Mouse (Mus musculus): ENCODE results near the gene Acbd7.

Gene Acbd7

DNA sequence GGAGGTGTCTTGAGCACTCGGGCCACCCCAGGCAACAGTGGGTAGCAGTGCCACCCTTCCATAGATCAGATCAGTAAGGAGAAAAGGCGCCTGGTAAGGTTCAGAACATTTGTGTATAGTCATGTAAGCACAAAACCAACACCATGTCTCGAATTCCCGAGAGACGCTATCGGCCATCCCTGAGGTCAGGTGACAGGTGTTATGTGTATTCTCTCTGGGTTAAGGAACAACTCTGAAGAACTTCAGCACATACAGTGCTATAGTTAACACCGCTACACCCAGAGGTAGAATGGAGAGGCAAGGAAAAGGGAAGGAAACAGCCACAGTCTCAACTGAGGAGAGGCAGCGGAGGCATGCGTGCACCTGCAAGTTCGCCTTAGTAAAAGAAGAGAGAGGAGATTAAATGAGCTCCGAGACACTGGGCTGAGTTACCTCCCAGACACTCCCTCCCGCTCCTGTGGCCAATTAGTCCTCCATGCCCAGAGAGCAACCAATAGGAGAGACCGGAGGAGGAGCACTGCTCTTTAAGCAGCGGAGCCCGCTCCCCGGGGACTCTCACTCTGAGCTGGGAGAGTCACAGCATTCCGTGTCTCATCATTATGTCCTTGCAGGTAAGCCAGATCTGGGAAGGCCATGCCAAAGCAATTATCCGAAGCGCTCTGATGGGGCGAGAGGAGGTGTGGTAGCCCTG, at the start of gene Acbd7:
Acbd7 (plus strand) TSS at position 558 of the 691 bp plus-strand sequence.
- DNase-seq = peak; percentile 68 to 77

- DNase-seq = no peak
Observed at GRCm38 (mm10) chr2:3286243-3286642, 49.7 kb upstream of the Acbd7 start.

GRCm38 (mm10) chr2:3289581-3289980, 46.4 kb upstream of the Acbd7 start:
- DNase-seq = no peak

- no peak for DNase-seq
Observed at GRCm38 (mm10) chr2:3292170-3292569, 43.8 kb upstream of the Acbd7 start.

DNA sequence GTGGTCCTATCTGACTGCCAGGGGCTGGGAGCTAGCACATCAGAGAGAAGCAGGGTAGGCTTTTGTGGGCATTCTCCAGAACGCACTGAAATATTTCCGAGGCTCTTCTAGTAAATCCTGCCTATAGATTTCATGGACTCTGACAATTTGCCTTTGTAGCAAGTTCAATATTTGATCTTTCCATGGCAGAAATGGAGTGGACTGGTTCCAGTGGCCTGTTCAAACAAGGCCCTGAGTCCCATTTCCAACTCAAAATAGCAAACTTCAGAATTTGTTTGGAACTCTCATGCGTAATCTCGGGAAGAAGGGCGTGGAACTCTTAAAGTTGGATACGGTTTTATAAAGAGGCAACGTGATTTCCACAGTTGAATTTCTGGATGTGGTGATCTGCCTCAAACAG, 40.1 kb upstream of the Acbd7 start:
- DNase-seq = no peak

DNA sequence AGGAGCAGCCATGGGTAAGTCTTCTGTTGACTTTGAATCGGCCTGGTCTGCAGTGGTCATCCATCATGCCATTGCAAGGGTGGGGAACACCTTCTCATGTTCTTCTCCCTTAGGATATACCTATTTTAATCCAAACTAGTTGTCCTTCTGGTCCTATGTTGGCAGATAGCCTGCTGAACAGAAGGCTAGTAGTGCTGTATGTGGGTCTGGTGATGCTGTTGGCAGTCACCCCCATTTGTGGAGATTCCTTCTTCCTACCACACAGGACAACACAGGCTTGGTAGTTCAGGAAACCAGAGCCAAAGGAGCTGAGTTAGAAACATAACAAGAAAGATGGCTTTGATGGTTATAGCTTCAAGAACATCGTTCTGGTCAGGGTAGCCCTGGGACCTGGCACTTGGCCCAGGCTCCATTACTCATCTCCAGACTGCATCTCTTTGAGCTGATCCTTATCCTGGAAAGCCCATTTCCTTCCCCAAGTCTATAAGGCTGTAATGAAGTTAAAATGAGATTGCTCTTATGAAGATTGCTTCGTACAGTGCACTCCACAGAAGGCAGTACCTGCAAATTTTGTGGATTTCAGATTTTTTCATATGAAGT, 30.4 kb upstream of the Acbd7 start:
- DNase-seq = peak; percentile 62 to 67

GRCm38 (mm10) chr2:3323132-3323531, 12.8 kb upstream of the Acbd7 start:
- no peak for DNase-seq

GRCm38 (mm10) chr2:3324381-3325130, 11.4 kb upstream of the Acbd7 start:
- no peak for DNase-seq

DNA sequence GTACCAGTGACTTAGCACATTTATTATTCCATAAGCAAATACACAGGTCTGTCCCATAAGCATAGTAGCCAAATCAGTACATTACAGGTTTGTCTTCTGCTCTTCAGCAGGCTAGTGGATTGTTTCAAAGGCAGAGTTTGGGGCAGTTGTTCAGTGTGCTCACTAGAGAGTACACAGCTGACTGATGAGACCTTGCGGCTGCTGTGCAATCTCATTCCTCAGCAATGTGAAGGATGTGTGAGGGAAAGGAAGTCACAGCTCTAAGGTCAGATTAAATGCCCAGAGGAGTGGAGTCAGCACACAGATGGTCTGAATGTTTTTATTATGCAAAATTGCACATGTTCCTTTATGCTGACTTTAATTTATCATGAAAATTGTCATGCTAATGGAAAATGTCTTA, 9.4 kb upstream of the Acbd7 start:
- no peak for DNase-seq

- peak; percentile 85 to 86 for DNase-seq
Observed at GRCm38 (mm10) chr2:3327351-3327750, 8.6 kb upstream of the Acbd7 start.

GRCm38 (mm10) chr2:3331071-3331703, 4.8 kb upstream of the Acbd7 start:
- peak; percentile 15 to 28 for DNase-seq

GRCm38 (mm10) chr2:3332056-3332455, 3.9 kb upstream of the Acbd7 start:
- DNase-seq = no peak

DNA sequence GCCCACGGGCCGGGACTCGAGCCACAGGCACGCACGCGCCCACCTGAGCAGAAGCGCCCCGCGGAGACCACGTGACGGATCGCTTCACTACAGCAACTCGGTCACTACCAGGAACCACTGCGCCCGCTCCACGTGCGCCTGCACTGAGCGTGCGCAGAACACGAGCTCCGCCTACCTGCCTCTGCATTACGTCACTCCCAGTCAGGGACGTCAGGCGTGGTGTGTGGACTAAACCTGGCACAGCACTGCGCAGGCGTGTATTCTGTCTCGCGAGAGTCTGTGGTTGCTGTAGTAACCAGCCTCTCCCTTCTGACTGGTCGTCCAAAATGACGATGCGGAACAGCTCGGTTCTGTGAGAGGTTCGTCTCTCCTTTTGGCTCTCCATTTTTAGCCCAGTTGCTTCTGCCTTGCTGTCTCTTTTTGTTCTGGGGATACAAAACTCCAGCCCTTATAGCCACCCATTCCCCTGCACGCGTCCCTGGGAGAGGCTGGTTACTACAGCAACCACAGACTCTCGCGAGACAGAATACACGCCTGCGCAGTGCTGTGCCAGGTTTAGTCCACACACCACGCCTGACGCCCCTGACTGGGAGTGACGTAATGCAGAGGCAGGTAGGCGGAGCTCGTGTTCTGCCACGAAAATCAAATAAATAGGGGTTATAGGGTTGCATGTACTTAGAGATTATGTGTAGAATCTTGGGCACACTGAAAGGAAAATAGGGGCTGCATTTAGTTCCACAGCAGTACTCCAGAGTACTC, 3.3 kb upstream of the Acbd7 start, which contains the start of gene Rpp38:
Rpp38 (minus strand) TSS at position 160 of the 759 bp plus-strand sequence.
- DNase-seq = peak; percentile 98 to 99

GRCm38 (mm10) chr2:3333761-3334160, 2.2 kb upstream of the Acbd7 start:
- DNase-seq = no peak

GRCm38 (mm10) chr2:3348422-3348821, 12.5 kb downstream of the Acbd7 start:
- no peak for DNase-seq

DNA sequence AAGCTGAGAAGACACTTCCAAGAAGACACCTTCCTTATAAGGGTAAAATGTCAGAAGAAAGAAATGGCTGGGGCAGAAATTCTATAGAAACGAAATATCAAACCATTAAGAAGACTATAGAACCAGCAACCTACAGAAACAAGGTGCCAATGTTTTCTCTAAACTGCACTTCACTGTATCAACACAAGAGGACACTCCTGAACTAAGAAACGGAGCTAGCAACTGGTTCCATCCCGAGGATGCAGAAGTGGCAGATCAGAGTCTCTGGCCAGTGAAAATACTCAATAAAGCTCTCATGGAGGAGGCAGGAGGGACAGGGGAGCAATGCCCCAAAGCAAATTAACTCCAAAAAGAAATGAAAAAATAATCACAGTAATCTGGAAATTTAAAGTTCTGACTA, 13.0 kb downstream of the Acbd7 start:
- DNase-seq = peak; percentile 39 to 59

DNA sequence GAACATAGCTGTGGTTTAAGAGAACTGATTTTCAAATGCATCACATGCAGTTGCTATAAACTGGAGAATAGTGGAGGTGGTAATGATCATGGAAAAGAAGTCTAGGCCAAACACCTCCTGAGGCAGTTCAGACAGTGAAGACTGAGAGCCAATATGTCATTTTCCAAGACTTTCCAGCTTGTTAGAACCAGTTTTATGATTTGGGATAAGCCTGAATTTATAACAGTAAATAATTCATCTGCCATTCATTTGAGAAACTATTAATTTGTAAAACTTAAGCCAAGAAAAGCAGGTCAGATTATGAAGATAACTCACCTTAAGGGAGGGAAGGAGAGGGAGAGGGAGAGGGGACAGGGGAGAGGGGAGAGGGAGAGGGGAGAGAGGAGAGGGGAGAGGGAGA, 17.2 kb downstream of the Acbd7 start:
- DNase-seq = no peak

DNA sequence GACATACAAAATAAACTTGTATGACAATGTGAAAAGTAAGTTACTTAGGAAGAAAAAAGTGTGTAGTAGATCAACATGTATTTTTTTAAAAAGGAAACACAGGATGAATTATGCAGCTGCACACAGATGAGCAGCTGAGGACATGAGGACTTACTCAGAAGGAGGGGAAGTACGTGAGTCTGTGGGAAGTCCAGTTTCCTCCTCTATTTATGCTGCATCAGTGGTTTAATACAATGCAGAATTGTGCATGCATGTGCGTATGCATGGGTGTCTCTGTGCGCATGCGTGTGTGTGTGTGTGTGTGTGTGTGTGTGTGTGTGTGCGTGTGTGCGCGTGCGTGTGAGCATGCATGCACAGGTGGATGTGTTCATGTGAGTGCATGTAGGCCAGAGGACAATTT, 19.8 kb downstream of the Acbd7 start:
- no peak for DNase-seq

- DNase-seq = no peak
Observed at GRCm38 (mm10) chr2:3356311-3356710, 20.3 kb downstream of the Acbd7 start.

GRCm38 (mm10) chr2:3357887-3358286, 21.9 kb downstream of the Acbd7 start:
- DNase-seq = no peak

GRCm38 (mm10) chr2:3361067-3361466, 25.1 kb downstream of the Acbd7 start:
- DNase-seq = no peak

GRCm38 (mm10) chr2:3365127-3365526, 29.2 kb downstream of the Acbd7 start:
- no peak for DNase-seq

All from cerebellum, postnatal 10 days (tissue).